Mouse (Mus musculus) liver, adult (tissue): Measurements from ENCODE around the gene Lin54.

Experiments used
- GATA4 ChIP-seq: IDR thresholded peaks from 2 replicates; pipeline ENCODE4 v1.6.1; 2014; ENCODE audit warnings: mild to moderate bottlenecking, low read length; ENCODE audit not compliant: insufficient replicate concordance

The Lin54 gene

GRCm38 (mm10) chr5:100410281-100410680 is 90.2 kb downstream of the Lin54 start:
- TF ChIP-seq GATA4: no peak

GRCm38 (mm10) chr5:100408485-100408884 is 92.0 kb downstream of the Lin54 start:
- no peak for TF ChIP-seq GATA4

GRCm38 (mm10) chr5:100396753-100397152 is 103.7 kb downstream of the Lin54 start:
- no peak for TF ChIP-seq GATA4

DNA sequence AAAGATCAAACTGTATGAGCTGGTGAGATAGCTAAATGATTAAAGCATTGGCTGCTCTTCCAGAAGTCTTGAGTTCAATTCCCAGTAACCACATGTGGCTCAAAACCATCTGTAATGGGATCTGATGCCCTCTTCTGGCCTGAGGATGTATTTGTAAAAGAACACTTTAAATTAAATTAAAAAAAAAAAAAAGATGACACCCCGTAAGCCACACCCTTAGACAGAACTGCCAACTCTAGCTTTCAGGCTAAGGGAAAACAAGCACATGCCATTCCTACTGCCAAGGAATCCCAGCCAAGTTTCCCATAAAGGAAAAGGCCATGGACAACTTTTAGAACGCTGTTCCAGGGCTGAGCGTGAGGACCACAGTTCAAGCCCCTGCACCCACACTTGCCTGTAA is 106.8 kb downstream of the Lin54 start:
- no peak for TF ChIP-seq GATA4

DNA sequence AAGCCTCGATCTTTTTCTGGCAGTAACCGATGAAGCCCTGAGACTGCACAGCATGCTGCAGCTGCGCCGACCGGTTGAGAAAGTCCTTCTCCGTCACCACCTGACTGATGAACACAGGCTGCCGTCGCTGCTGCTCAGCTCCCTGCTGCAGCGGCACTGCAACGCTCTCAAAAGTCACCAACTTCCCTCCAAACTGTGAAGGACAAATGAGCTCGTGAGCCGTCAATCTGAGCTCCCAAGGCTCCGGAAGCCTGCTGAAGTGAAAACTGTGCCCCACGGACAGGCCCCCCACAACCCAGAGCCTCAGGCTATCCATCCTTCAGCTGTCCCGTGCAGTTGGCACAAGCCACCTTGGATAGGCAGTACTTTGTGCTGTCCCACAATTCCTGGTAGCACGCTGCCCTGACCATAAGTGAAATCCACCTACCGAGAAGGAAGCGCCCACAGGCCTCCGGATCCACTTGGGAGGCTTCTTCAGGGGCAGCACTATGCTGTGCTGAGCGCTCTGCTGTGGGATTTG is 107.9 kb downstream of the Lin54 start:
- no peak for TF ChIP-seq GATA4
